Mouse (Mus musculus) megakaryocyte-erythroid progenitor cell, adult 5-6 weeks (primary cell): ENCODE measurements around the gene Rab1a. TPM values are rescaled to one million over a fixed set of nuclear protein-coding genes. Genes with fewer than 3 reads are reported as not detected.
"Not testable (repeated sequence)": the region's sequence is repeated elsewhere in the genome, so short reads cannot be mapped to it uniquely, and the experiment has no call there.

ENCODE experiments used
- ATAC-seq: replicated peaks from 2 replicates; pipeline ENCODE4 v1.8.0; 2016; ENCODE audit warnings: mild to moderate bottlenecking, inconsistent platforms; ENCODE audit not compliant: severe bottlenecking, poor library complexity, low FRiP score, low TSS enrichment
- total RNA-seq, 2 experiments: library from RNA; stranded (forward) in 1 of 2; stranded (reverse) in 1 of 2; fragments of 200-1000, 215-1000 nt in 1 of 2; fragments of >200 nt in 1 of 2; fragmentation: Nextera tagmentation in 1 of 2; gene quantifications; 2 replicates each; pipeline ENCODE4 v1.2.3; 2014 to 2017

Rab1a gene
- total RNA-seq, 2 experiments from 2014 or later = 61.2 to 81.8 TPM

DNA sequence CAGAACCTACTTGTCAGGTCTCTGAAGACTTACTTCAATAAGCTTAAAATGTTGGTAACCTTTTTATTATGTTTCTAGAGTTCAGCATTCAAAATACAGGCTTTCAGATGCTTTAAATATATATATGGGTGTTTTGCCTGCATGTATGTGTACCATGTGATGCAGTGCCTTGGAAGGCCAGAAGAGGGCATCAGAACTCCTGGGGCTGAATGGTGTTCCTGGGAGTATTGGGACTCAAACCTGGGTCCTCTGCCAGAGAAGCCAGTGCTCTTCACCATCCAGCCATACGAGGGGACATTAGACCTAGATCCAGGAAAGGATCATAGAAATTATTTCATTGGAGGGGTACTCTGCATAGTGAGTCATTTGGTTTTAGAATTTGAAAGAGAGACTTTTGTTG, 13.5 kb downstream of the Rab1a start:
- ATAC-seq = 0 out of 2 replicates have a peak, but pooled peaks have one; percentile 27

DNA sequence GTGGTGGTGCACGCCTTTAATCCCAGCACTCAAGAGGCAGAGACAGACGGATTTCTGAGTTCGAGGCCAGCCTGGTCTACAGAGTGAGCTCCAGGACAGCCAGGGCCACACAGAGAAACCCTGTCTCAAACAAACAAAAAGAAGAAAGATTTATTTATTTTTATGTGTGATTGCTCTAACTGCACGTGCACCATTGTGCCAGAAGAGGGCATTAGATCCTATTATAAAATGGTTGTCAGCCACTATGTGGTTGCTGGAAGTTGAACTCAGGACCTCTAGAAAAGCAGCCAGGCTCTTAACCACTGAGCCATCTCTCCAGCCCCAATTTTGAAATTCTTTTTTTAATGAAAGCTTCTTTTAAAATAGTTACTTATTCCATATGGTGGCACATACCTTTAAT, 15.2 kb downstream of the Rab1a start:
- no peak for ATAC-seq

DNA sequence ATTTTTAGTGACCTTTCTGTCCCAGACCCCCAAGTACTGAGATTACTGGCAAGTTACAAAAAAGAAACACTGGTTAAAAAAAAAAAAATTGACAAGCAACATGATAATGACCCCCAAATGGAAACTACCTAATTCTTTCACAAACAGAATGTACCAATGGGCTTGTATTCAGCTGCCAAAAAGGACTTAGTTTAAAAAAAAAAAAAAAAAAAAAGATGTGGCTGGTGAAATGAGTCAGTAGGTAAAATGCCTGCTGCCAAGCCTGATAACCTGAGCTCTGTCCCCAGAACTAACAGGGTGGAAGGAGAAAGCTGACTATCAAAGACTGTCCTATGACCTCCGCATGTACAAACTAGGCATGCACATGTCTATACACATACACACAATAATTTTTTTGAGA, 16.0 kb downstream of the Rab1a start:
- ATAC-seq = no peak

DNA sequence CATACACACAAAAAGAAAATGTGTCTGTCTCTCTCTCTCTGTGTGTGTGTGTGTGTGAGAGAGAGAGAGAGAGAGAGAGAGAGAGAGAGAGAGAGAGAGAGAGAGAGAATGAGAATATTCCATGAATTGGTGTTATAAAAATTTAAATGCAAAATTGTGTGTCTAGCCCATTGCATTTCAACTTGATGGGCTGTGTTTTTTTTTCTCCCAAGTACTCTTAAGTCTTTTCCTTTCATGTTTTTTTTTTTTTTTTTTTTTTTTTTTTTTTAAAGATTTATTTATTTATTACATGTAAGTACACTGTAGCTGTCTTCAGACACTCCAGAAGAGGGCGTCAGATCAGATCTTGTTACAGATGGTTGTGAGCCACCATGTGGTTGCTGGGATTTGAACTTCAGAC, 20.4 kb downstream of the Rab1a start:
- not testable (repeated sequence) for ATAC-seq

DNA sequence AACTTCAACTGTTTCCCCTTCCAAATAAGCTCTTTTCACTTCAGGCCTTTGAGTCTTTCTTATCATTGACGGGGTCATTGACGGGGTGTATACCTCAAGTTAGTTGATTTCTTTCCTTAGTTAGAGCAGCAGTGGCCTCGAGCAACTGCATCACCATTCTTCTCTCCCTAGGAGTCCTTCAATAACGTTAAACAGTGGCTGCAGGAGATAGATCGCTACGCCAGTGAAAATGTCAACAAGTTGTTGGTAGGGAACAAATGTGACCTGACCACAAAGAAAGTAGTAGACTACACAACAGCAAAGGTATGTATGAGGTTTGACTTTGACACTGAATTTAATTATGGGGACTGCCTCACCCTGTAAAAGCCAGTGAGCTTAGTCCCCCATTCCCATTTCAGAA, 23.0 kb downstream of the Rab1a start:
- no peak for ATAC-seq

DNA sequence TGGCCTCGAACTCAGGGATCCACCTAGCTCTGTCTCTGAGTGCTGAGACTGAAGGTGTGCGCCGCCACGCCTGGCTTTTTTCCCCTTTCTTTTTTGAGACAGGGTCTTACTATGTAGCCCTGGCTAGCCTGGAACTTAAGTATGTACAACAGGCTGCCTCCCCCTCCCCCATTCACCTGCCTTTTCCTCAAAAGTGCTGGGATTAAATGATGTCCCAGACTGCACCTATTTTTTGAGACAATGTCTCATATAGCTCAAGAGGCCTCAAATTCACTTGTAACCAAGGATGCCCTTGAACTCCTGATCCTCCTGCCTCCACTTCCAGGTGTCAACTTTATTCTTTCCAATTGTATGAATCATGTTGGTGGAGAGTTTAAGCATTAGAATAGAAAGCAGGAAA, 24.7 kb downstream of the Rab1a start:
- no peak for ATAC-seq

DNA sequence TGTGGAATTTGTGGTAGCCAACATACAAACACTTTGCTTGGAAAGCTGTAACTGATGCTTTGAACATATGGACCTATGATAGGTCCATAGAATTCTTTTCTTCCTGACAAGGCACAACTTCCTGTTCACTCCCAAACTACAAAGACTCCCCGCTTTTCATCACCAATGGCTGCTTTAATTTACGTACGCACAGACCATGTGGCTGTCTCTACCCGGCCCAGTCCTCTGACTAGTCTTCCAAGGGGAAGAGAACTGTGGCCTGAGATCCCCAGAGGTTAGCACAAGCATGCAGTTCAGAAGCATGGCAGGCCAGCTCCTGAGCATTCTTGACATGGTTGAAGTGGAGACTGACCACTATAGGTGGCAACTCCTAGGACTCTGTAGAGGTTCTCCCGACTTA, 27.4 kb downstream of the Rab1a start:
- ATAC-seq = no peak

DNA sequence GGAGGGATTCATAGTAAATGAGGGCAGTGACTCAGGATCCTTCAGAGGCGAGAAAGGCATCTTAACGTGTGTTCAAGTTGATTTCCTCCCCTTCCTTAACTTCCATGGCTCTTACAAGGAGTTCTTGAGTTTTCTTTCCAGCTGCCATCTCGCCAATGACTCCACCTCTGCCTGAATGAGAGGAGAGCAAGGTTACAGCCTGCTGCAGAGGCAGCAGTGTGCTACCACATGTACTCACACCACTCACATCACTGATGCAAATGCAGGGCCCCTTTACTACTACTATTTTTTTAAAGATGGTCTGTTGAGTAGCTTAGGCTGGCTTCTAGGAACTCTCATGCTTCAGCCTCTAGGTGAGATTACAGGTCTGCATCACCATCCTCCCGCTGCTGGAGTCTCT, 28.1 kb downstream of the Rab1a start:
- ATAC-seq = no peak

DNA sequence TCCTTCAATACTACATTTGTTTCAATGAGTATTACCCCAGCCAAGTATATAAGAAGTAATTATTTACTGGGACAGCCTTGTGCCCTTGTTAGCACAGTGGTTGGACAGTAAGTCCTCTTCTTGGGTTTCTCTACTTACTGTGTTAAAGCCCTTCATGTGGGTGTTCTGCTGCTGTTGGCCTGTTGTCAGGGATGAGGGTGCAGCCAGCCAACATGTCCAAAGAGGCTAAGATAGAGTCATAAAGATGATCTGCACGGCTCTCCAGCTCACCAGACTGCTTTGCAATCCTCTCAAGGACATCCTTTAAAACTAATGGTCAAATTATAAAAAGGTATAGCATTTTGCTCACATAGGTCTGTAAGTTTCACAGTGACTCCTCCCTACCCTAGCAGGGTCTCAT, 29.1 kb downstream of the Rab1a start:
- ATAC-seq = no peak

DNA sequence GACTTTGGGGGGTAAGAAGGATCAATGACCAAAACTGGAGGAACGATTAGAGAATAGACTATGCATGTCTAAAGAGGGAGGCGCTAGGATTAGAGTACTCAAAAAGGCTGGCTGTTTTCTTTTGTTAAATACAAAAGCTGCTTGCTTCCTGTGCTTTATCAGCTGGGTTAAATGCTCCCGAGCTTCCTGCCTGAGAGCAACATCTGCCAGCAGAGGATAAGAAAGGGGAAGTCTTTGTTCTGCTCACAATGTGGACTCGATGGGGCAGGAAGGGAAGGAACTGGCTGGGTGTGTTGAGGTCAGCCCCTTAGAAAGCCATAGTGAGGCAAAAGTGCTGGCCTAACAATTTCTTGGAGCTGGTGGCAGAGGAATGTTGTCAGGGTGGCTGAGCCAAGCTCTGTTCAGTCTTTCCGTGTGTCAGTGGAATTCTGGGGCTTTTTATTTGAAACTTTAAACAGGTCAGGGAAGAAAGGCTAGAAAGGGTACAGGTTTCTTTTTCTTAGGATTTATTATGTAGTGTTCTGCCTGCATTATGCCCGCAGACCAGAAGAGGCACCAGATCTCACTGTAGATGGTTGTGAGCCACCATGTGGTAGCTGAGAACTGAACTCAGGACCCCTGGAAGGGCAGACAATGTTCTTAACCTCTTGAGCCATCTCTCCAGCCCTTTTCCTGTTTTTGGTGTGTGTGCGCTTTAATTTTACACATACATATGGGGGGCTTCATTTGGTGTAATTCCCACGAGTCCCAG, 30.1 kb downstream of the Rab1a start:
- peak; percentile 97 for ATAC-seq

DNA sequence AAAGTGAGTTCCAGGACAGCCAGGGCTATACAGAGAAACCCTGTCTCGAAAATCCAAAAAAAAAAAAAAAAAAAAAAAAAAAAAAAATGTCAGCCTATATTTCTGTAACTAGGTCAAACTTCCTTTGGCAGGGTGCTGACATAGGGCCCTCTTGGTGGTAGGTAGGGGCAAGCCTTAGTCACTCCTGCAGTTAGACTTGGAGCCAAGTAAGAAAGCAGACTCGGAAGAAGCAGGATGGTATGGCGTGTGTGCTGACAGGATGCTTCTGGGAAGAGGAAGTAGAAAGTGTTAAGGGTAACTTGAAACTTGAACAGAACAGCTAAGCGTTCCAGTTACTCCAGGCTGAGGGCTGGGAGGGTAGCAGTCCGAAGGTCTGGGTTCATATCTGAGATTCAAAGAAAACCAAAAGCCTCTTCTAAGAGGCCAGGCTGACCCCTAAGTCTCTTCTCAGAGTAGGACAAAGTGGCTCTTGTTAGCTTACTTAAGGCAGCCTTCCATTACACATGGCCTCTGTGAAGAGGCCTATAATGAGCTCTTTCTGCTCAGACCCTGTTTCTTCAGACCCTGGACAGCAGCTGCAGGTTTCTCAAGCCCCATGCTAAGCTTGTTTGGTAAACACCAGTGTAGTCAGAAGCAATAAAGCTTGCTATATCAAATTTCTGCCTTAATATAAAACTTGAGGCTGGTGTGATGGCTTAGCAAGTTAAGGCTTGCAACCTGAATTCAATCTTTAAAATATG, 31.0 kb downstream of the Rab1a start:
- ATAC-seq = no peak

DNA sequence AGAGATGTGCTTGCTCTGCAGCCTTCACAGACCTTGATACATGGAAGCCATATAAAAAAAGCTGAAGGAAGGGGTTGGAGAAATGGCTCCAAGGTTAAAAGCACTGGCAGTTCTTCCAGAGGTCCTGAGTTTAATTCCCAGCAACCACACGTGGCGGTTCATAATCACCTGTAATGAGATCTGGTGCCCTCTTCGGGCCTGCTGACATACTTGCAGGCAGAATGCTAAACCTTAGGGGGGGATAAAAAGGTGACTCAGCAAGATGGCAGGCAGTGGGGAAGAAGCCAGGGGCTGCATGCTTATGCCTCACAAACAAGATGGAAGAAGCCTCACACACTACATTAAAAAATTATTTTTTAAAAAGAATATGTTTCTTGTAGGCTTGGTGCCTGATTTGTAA, 33.0 kb downstream of the Rab1a start:
- ATAC-seq = no peak

DNA sequence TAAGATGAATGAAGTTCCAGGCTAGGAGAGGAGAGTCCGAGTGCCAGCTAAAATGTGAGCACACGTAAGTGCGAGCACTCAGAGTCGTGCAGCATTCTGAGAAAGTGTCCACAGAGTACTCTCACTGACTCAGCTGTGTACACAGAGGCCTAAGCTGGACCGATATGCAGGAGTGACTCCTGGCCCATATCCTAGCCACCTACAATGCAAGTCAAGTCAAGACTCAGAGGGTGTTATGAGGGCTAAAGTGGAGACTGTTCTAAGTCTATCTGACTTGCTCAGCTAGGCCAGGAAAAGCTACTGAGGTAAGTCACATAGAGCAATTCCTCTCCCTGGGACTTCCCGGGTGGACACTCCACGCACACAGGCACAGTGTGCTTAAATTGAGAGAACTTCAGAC, 35.8 kb downstream of the Rab1a start:
- ATAC-seq = no peak

DNA sequence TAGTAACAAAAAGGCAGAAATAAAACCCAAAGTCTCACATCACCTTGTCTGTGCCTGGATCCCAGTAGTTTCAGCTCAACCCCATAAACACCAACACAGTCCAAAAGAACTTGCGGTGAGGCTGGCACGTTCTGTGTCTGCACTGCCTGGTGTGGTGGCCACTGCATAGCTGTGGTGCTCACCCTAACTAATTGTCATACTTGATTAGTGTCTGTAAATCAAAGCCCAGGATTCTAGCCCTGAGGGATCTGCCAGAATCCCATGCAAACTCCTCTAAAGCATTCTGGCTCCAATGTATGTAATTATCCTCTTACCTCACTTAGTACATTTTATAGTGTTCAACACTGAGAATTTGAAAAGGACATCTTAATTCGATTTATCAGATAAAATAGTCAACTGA, 36.7 kb downstream of the Rab1a start:
- ATAC-seq = no peak

DNA sequence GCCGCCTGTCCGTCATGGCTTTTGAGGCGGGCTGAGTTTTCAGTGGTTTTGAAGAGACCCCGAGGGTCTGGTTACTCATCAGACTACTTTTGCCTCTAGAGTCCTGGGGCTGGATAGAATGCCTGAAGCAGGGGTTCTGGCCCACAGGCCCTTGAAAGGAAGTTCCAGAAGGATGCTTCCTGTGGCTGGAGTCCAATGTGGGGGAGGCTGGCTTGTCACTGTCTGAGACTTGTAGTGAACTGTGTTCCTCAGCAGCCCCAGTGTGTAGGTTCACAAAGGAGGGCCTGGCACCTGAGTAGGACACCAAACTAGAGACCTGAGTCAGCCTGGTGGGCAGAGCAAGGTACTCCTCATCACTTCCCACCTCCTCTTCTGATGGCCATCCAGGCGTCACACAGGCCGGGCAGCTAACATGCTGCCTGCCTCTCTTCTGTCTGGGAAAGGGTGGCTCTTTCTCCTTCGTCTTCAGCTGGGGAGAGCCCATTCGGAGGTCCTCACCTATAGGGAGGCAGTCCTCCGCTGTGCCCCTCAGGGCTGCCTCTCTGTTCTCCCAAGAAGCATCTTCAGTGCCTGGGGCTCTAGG, 38.1 kb downstream of the Rab1a start:
- no peak for ATAC-seq

DNA sequence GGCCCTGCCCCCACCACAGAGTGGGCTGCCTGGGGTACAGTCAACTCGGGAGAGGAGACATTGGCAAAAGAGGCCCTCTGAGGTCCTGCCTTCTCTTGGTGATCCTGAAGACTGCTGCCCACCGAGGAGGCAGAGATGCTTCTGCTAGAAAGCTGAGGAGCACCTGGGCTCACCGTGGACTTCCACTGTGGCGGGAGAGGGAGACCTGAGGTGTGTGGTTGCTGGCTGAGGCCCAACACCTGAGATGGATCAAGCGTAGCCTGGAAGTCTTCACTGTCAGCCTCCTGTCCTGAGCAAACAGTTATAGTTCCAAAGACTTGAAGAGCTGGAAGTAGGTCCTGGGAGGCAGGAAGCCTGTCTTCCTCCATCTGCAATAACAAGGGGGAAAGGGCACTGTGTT, 39.1 kb downstream of the Rab1a start:
- ATAC-seq = no peak

DNA sequence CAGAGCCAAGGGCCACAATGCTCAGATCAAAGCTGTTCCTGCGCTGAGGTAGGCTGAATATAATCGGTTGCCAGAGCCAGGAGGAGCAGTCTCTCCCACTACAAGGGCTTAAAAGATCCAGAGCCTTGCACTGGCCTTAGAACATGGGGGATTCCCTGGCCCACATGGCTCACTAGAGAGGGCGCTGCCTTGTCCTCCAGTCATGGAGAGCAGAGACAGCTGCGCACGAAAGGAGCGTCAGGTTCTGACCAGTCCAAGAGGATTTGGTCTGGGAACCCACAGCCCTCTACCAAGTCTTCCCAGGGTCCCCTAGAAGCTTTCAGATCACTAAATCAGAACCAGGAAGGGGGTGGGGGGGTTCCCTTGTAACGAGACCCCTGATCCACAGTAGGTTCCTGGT, 40.1 kb downstream of the Rab1a start:
- no peak for ATAC-seq

DNA sequence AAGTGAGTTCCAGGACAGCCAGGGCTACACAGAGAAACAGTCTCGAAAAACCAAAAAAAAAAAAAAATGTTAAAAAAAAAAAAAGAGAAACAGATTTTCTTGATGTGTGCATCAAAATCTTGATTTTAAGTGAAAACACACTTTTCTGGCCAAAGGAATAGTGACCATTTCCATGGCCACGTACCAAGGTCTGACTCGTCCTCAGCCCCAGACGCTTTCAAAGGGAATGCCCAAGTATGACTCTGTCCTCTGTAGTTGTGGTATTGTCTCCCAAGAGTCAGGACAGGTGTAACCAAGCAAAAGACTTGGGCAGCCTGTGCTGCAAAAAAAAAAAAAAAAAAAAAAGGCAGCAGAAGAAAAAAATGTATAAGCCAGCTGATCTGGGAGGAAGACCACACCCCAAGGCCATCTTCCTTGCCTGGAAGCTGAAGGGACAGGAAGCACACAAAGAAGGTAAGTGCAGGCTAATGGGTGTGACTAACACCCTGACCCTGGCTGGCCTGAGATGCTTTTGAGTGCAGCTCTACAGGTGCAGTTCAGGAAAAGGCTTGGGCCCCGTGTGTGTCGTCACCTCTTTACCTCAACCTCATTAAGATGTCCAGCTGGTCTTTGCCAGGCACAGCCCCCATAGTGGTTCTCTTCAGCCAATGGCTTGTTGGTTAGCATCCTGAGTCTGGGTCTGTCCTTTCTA, 41.3 kb downstream of the Rab1a start:
- ATAC-seq = no peak

DNA sequence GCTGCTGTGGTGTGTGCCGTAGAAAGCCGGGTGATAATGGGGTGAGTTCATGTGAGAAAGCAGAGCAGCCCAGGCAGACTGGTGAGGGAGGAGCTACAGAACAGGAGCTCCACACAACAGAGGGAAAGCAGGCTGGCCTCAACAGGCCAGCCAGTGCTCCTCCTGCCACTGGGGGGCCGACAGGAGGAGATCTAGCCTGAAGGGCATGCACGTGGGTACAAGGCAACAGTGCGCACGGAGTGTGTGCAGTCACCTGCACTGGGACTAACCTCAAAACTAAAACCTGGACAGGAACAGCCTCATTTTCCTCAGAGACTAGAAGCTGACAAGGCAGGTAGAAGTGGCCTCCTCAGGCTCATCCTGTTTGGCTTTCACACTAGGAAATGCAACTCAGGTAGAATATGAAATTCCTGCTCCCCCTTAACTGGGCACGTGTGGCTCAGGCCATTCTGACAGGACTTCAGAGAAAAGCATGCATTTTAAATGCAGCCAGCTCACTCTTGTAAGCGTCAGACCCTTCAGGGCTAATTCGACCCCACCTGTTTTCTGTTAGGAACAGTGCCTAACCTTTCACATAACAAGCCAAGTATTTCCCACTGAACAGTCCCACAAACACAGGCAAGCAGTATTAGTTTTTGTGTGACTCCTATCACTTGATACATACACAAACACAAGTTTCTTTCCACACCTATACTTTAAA, 42.1 kb downstream of the Rab1a start:
- peak; percentile 75 for ATAC-seq
